Mouse (Mus musculus) gastrocnemius, postnatal 25 days (tissue): ENCODE data around the gene Timmdc1. TPM values are rescaled to one million over a fixed set of nuclear protein-coding genes. Genes with fewer than 3 reads are reported as not detected.

Source experiments
- DNase-seq: peaks from one replicate; pipeline ENCODE4 v3.0.0; 2022
- total RNA-seq, 2 experiments: library from RNA; stranded (reverse); gene quantifications; 1 replicate in 1 of 2; 2 replicates in 1 of 2; pipeline ENCODE4 v1.2.3; 2021

The Timmdc1 gene
- total RNA-seq, 2 experiments from 2014 or later = 48.4 to 52.2 TPM

- no peak for DNase-seq
These were observed 59.2 kb downstream of the Timmdc1 start for GRCm38 (mm10) chr16:38463305-38463704.

GRCm38 (mm10) chr16:38462161-38462560, 60.3 kb downstream of the Timmdc1 start:
- DNase-seq = no peak

GRCm38 (mm10) chr16:38461749-38462148, 60.7 kb downstream of the Timmdc1 start:
- DNase-seq = no peak

- no peak for DNase-seq
These were observed 62.5 kb downstream of the Timmdc1 start for GRCm38 (mm10) chr16:38459990-38460389.

- DNase-seq = no peak
These were observed 63.7 kb downstream of the Timmdc1 start for GRCm38 (mm10) chr16:38458600-38459280.

GRCm38 (mm10) chr16:38456812-38457567, 65.5 kb downstream of the Timmdc1 start:
- DNase-seq = no peak

GRCm38 (mm10) chr16:38455511-38456418, 66.7 kb downstream of the Timmdc1 start, which contains the start of gene Cd80:
TSS of gene Cd80 (plus strand) at chr16:38455561.
- DNase-seq = no peak

GRCm38 (mm10) chr16:38454533-38455254, 67.8 kb downstream of the Timmdc1 start:
- DNase-seq = no peak

- DNase-seq = no peak
These were observed 68.5 kb downstream of the Timmdc1 start for GRCm38 (mm10) chr16:38453952-38454351.

- DNase-seq = no peak
These were observed 69.3 kb downstream of the Timmdc1 start for GRCm38 (mm10) chr16:38453203-38453553.

GRCm38 (mm10) chr16:38452442-38453202, 69.8 kb downstream of the Timmdc1 start, which contains the start of gene Adprh:
TSS of gene Adprh (minus strand) at chr16:38452703.
- peak; percentile 96 for DNase-seq

- DNase-seq = no peak
These were observed 70.8 kb downstream of the Timmdc1 start for GRCm38 (mm10) chr16:38451421-38452205.

GRCm38 (mm10) chr16:38450707-38451106, 71.8 kb downstream of the Timmdc1 start:
- DNase-seq = no peak

- no peak for DNase-seq
These were observed 74.0 kb downstream of the Timmdc1 start for GRCm38 (mm10) chr16:38448458-38448857.

Other genes with a start within 250 kb of the Timmdc1 start
- not detected for gene Nr1i2, start 227.8 kb downstream of the Timmdc1 start, total RNA-seq
- gene Maats1, start 180.5 kb downstream of the Timmdc1 start, total RNA-seq = not detected
- 100 to 1,000 TPM; 143 to 154 TPM for gene Cox17, start 175.7 kb downstream of the Timmdc1 start, total RNA-seq
- not detected for gene Gm21987, start 175.6 kb downstream of the Timmdc1 start, total RNA-seq
- gene Popdc2, start 160.5 kb downstream of the Timmdc1 start, total RNA-seq = 10 to 100 TPM; 50.3 to 67.8 TPM
- gene Pla1a, start 89.5 kb downstream of the Timmdc1 start, total RNA-seq = 1 to 10 TPM; 3.0 to 3.6 TPM
- gene Adprh, start 70.0 kb downstream of the Timmdc1 start, total RNA-seq = 10 to 100 TPM; 16.9 to 19.6 TPM
- gene Cd80, start 67.1 kb downstream of the Timmdc1 start, total RNA-seq = under 1 TPM; 0.15 to 0.38 TPM
- 1 to 10 TPM; 6.2 to 8.1 TPM for gene Poglut1, start 27.6 kb upstream of the Timmdc1 start, total RNA-seq
- 10 to 100 TPM; 17.1 to 18.8 TPM for gene Tmem39a, start 36.0 kb upstream of the Timmdc1 start, total RNA-seq
- 10 to 100 TPM; 11.9 to 14.7 TPM for gene Arhgap31, start 190.6 kb upstream of the Timmdc1 start, total RNA-seq
- 1 to 10 TPM; 4.0 to 4.4 TPM for gene B4galt4, start 219.6 kb upstream of the Timmdc1 start, total RNA-seq